Mouse (Mus musculus): ENCODE measurements around the gene Nkx2-9. TPM values are rescaled to one million over a fixed set of nuclear protein-coding genes. Genes with fewer than 3 reads are reported as not detected.

Gene Nkx2-9
- polyA plus RNA-seq (2015; fragmentation: Nextera tagmentation; extraction: Ambion mirVana) = 0.25 TPM in 1 of 2 replicates, not detected in the other

DNA sequence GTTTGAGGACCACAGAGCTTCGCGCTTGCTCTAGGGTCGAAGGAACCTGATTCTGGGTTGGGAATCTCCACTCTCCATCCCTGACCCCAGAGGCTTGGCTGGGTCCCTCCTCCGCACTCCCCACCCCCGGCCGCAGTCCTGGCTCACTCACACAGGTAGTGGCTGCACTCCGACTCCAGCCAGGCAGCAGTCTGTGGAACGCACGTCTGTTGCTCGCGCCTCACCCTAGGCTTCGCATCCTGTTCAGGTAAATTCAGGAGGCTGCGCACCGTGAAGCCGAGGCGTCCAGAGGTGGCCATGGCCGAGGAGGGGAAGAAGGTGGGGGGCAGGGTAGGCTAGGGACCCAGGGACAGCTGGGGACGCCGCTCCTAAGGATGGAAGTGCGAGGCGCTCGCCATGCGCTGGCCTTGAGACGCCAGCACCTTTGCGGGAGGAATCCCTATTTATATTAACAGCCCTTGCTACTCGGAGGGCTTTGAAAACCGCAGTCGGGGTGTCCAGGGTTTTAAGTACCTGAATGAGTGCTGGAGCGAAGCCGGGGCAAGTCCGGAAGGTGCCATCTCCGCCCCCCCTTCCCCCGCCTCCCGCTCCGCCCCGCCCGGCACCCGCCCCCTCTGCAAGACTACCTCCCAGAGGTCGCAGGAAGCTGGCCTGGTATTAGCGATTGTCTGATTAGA is at the start of gene Nkx2-9:
TSS of gene Nkx2-9 (minus strand) at position 524 of the 677 bp plus-strand sequence.
- Histone ChIP-seq H3K36me3 (no peaks in the 10 kb centered on the region), H3K4me1 (replicated peaks) (peaks cover 19% of the 10 kb centered on the region), H3K27ac (no peak within 1 kb of the TSS), H3K4me3 (peak within 1 kb of the TSS; percentile 43), H3K27me3 (peaks cover 90% of the 10 kb centered on the region), H3K9ac (no peak within 1 kb of the TSS), H3K9me3 (replicated peaks) (no peaks in the 10 kb centered on the region), H3K4me2 (peak within 1 kb of the TSS; percentile 64)
- ATAC-seq (replicated peaks; ENCODE audit: insufficient number of reproducible peaks, insufficient read depth, low FRiP score, low read depth) = no peak
- WGBS = under 1% methylated on average over 40 of the region's 40 CpGs

DNA sequence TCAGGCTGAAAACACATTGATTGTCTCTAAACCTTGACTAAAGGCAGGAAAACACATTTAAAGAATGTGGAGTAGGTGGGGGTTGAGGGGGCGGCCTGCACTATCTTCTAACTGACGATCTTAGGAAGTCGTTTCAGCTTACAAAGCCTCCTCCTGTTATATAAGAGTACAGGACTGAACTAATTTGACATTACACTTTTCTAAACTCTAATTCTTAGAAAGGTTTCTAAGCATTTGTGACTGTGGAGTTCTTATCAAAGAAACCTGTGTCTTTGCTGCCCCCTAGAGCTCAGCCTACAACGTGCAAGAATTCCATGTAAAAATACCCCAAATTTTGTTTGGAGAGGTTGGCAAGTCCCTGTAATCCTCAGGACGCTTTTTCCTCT is 24.1 kb upstream of the Nkx2-9 start:
- Histone ChIP-seq H3K4me2 (peak overlapping the region; percentile 60), H3K9me3 (replicated peaks) (no peaks in the 10 kb centered on the region), H3K4me1 (replicated peaks) (peaks cover 6% of the 10 kb centered on the region), H3K27ac (no peak overlapping the region), H3K36me3 (no peaks in the 10 kb centered on the region), H3K4me3 (peak overlapping the region; percentile 30), H3K27me3 (peaks cover 11% of the 10 kb centered on the region; the same call in 1 of the 2 replicates), H3K9ac (0 out of 2 replicates have a peak overlapping the region, but pooled peaks have one; percentile 10)
- ATAC-seq (replicated peaks; ENCODE audit: insufficient number of reproducible peaks, insufficient read depth, low FRiP score, low read depth) = no peak
- 4% methylated on average over 5 of the region's 5 CpGs for WGBS

DNA sequence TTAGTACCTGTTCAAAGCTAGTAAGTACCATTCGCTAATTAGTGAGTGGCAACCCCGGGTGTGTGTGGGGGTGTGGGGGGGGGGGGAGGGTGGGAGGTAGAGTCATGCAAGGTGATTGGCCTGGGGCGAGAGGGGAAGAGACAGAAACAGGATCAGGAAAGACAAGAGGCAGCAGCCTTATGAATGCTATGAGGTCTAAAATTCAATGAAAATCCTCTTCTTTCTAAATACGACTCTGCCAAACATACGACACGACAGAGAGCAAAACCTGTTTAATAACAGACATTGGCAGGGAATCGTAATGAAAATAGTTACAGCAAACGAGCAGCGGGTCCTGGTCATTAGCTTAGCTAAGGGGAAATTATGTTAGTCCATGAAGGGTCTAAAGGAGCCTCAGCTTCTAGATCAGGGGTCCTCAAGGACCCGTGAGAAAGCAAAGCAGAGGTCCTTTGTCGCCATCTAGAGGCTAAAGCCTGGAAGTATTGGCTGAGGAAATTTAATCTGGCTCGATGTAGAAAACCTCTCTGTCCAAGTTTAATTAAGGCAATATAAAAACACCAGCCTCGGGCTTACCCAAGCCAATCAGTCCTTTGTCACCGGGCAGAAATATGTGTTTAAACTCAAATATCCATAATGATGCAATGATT is 23.6 kb upstream of the Nkx2-9 start:
- 21% methylated on average over 14 of the region's 14 CpGs for WGBS
- Histone ChIP-seq H3K27ac (no peak overlapping the region), H3K4me2 (peak overlapping the region; percentile 60), H3K36me3 (no peaks in the 10 kb centered on the region), H3K4me3 (peak overlapping the region; percentile 30), H3K9me3 (replicated peaks) (no peaks in the 10 kb centered on the region), H3K4me1 (replicated peaks) (peaks cover 6% of the 10 kb centered on the region), H3K9ac (0 out of 2 replicates have a peak overlapping the region, but pooled peaks have one; percentile 10), H3K27me3 (peaks cover 11% of the 10 kb centered on the region; the same call in 1 of the 2 replicates)
- ATAC-seq (replicated peaks; ENCODE audit: insufficient number of reproducible peaks, insufficient read depth, low FRiP score, low read depth) = no peak

DNA sequence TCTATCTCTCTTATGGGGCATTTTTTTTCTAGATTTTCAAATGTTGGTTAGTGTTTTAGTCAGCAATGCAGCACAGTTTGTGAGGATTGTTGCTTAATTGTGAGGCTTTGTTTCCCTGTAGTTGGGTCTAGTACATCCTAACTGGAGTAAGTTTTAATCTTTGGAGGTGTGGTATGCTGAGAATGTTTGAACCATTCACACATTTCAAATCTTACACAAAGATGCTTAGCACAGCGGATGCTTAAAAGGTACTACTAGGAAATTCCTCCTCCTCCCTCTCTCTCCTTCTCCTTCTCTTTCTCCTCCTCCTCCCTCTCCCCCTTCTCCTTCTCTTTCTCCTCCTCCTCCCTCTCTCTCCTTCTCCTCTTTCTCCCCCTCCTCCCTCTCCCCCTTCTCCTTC is 3.0 kb upstream of the Nkx2-9 start:
- H3K27me3 ChIP-seq = peaks cover 77% of the 10 kb centered on the region
- ATAC-seq (replicated peaks; ENCODE audit: insufficient number of reproducible peaks, insufficient read depth, low FRiP score, low read depth) = no peak
- H3K4me3 ChIP-seq = no peak overlapping the region
- no peaks in the 10 kb centered on the region for H3K9me3 ChIP-seq (replicated peaks)
- H3K4me1 ChIP-seq (replicated peaks) = peaks cover 19% of the 10 kb centered on the region
- no peak overlapping the region for H3K27ac ChIP-seq
- no peak overlapping the region for H3K9ac ChIP-seq
- H3K36me3 ChIP-seq = no peaks in the 10 kb centered on the region
- H3K4me2 ChIP-seq = no peak overlapping the region
- WGBS = 24% methylated on average over 1 of the region's 1 CpGs

DNA sequence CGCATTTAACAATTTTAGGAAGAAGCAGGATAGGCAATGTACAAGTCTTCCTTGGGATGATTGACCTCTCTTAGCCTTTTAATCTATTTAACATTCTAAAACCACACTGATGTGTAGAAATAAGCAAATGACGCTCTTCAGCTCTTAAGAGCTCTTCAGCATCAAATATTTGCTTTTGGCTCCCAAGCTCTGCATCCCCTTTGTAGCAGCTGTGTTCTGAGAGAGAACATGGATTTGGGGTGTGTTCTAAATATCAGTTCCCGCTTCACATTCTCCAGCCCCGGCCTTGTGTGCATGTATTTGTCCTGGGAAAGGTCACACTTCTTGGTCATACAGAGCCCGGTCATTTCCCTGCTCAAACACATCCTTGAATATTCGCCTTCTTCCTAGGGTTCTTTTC is 2.3 kb upstream of the Nkx2-9 start:
- no peak overlapping the region for H3K4me3 ChIP-seq
- peaks cover 81% of the 10 kb centered on the region for H3K27me3 ChIP-seq
- H3K4me1 ChIP-seq (replicated peaks) = peaks cover 19% of the 10 kb centered on the region
- ATAC-seq (replicated peaks; ENCODE audit: insufficient number of reproducible peaks, insufficient read depth, low FRiP score, low read depth) = no peak
- no peak overlapping the region for H3K27ac ChIP-seq
- H3K9ac ChIP-seq = no peak overlapping the region
- no peaks in the 10 kb centered on the region for H3K36me3 ChIP-seq
- H3K9me3 ChIP-seq (replicated peaks) = no peaks in the 10 kb centered on the region
- WGBS = 21% methylated on average over 6 of the region's 6 CpGs
- H3K4me2 ChIP-seq = no peak overlapping the region

DNA sequence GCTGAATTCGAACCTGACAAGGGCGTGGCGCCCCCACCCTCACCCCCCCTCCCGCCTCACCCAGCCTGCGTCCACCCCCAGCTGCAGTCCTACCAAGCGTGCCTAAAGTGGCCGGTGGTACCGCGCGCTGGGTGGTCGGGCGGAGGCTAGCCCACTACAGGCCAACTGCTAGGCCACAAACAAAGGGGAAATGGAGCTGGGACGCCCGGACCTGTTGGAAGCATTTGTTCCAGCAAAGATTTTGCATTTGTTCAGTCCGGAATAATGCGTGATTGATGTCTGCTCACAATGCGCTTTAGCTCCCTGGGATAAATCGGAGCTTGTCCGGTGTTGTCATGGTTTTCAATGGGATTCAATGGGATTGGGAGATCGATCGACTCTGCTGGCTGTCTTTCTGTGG is 1.4 kb upstream of the Nkx2-9 start:
- 4% methylated on average over 21 of the region's 21 CpGs for WGBS
- H3K9ac ChIP-seq = no peak overlapping the region

DNA sequence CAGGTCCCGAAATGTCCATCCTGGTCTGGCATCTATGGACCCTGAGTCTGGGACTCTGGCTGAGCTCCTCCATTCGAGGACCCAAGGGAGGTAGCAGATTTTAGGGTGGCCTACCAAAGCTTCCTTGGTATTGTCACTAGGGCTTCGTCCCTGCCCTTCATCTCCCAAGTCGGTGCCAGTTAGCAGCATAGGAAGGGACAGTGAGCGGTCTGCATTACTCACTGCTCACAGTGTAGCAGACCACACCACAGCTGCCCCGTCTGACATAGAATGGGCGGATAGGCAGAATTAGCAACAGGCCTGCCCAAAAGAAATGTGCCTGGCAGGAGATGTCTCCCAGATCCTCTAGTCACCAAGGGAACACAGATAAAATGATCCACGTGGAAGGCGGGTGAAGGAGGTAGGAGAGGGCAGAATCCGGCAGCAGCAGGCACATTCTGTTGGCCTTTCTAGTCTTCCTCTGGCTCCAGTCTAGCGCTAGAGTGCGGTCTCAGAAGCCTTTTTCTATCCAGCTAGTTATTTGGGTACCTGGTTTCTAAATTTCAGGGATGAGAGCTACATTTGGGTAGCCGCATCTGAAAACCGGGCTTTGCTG is 929 bp upstream of the Nkx2-9 start:
- Histone ChIP-seq H3K4me3 (no peak overlapping the region), H3K4me2 (no peak overlapping the region), H3K27me3 (peaks cover 88% of the 10 kb centered on the region), H3K36me3 (no peaks in the 10 kb centered on the region), H3K9ac (no peak overlapping the region), H3K4me1 (replicated peaks) (peaks cover 19% of the 10 kb centered on the region), H3K9me3 (replicated peaks) (no peaks in the 10 kb centered on the region), H3K27ac (no peak overlapping the region)
- no peak for ATAC-seq (replicated peaks; ENCODE audit: insufficient number of reproducible peaks, insufficient read depth, low FRiP score, low read depth)
- 7% methylated on average over 14 of the region's 14 CpGs for whole genome bisulfite sequencing

More for the DNA sequence above, 1.4 kb upstream of the Nkx2-9 start:
- no peak overlapping the region for H3K4me3 ChIP-seq
- H3K9me3 ChIP-seq (replicated peaks) = no peaks in the 10 kb centered on the region
- no peak overlapping the region for H3K4me2 ChIP-seq
- H3K36me3 ChIP-seq = no peaks in the 10 kb centered on the region
- H3K4me1 ChIP-seq (replicated peaks) = peaks cover 19% of the 10 kb centered on the region
- ATAC-seq (replicated peaks; ENCODE audit: insufficient number of reproducible peaks, insufficient read depth, low FRiP score, low read depth) = no peak
- peaks cover 87% of the 10 kb centered on the region for H3K27me3 ChIP-seq
- H3K27ac ChIP-seq = no peak overlapping the region

DNA sequence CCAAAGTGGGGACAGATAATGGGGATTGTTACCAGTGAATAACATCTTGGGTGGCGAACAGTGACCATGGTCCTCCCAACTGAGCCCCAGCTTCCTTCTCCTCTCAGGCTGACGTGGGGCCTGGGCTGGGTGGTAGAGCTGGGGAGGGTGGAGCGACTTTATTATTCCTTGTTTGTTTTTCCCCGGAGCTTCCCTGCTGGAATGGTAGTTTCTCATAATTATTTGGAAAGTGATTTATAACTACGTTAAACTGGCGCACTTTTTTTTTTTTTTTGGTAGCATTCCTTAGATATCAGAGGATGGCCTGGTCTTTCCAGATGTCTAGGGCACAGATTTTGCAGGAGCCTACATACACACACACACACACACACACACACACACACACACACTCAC is 350 bp upstream of the Nkx2-9 start:
- Histone ChIP-seq H3K9me3 (replicated peaks) (no peaks in the 10 kb centered on the region), H3K4me3 (peak overlapping the region; percentile 43), H3K4me2 (peak overlapping the region; percentile 64), H3K4me1 (replicated peaks) (peaks cover 19% of the 10 kb centered on the region), H3K27me3 (peaks cover 91% of the 10 kb centered on the region), H3K9ac (no peak overlapping the region), H3K36me3 (no peaks in the 10 kb centered on the region), H3K27ac (no peak overlapping the region)
- ATAC-seq (replicated peaks; ENCODE audit: insufficient number of reproducible peaks, insufficient read depth, low FRiP score, low read depth) = no peak
- WGBS = 4% methylated on average over 6 of the region's 6 CpGs

DNA sequence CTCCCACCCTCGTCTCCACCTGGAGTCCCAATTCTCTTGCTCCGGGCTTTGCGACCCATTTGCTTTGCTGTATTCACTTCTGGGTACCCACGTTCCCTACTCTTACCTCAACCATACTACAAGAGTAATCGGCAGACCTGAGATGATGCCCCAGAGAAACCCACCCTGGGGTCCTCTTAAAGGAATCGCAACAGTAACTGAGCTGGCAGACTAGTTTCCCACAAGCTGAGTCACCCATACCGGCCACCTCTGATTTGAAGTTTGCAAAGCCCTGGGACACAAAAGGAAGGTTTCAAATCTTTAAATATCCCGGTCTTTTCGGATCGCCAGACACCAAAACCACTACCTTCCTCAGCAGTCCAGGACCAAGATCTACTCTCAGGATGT is 742 bp downstream of the Nkx2-9 start:
- H3K9ac ChIP-seq = no peak overlapping the region
- H3K4me3 ChIP-seq = peak overlapping the region; percentile 43
- peaks cover 89% of the 10 kb centered on the region for H3K27me3 ChIP-seq
- peaks cover 19% of the 10 kb centered on the region for H3K4me1 ChIP-seq (replicated peaks)
- WGBS = under 1% methylated on average over 10 of the region's 10 CpGs
- H3K4me2 ChIP-seq = peak overlapping the region; percentile 64
- no peak for ATAC-seq (replicated peaks; ENCODE audit: insufficient number of reproducible peaks, insufficient read depth, low FRiP score, low read depth)
- H3K36me3 ChIP-seq = no peaks in the 10 kb centered on the region
- H3K27ac ChIP-seq = no peak overlapping the region
- no peaks in the 10 kb centered on the region for H3K9me3 ChIP-seq (replicated peaks)

DNA sequence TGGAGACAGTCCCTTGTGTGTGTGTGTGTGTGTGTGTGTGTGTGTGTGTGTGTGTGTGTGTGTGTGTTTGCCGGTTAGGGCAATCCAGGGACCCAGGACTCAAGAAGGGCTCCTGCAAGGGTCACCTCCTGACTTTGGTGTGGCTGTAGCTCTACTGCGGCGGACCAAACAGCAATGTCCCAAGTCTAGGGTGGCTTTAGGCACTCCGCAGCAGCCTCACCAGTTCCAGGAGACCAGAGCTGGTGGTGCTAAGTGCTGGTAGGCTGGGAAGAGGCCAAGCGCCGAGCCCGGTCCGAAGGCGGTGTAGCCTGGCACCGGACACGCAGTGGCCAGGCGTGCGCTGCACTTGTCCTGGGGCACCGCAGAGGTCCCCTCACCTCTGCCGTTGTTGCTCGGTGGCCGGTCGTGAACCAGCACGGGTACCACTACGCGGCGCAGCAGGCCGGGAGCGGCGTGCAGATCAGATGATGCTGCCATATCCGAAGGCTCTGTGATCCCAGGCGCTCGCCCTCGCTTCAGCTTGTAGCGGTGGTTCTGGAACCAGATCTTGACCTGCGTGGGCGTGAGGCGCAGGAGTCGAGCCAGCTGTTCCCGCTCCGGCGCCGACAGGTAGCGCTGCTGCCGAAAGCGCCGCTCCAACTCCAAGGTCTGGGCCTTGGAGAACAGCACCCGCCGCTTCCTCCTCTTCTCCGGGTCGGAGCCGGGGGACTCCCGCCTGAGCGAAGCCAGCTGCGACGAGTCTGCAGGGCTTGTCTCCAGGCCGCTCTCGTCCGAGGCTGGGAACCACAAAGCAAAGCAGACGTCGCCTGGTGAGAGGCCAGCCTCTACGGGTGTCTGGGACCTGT is 1.4 kb downstream of the Nkx2-9 start:
- H3K27ac ChIP-seq = no peak overlapping the region
- peak overlapping the region; percentile 43 for H3K4me3 ChIP-seq
- H3K36me3 ChIP-seq = no peaks in the 10 kb centered on the region
- ATAC-seq (replicated peaks; ENCODE audit: insufficient number of reproducible peaks, insufficient read depth, low FRiP score, low read depth) = no peak
- H3K27me3 ChIP-seq = peaks cover 94% of the 10 kb centered on the region
- H3K4me1 ChIP-seq (replicated peaks) = peaks cover 19% of the 10 kb centered on the region
- WGBS = under 1% methylated on average over 57 of the region's 57 CpGs
- H3K9ac ChIP-seq = no peak overlapping the region
- H3K4me2 ChIP-seq = peak overlapping the region; percentile 64
- H3K9me3 ChIP-seq (replicated peaks) = no peaks in the 10 kb centered on the region

DNA sequence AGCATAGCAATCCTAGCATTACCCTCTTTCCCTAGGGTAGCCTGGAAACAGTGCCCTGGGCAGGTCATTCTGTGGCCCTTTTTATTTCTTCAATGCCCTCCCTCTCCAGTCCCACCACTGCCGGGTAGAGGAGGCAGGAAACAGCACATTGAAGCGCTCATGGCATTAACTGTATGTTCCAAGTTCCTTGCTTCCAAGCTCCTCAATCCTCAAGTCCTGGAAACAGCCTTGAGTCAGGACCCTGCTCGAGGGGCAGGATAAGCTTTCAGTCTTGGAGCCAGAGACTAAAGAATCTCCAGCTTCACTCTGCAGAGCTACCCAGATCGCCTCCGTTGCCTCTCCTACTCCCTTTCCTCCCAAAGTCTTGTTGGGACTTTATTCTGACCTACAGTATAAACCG is 2.2 kb downstream of the Nkx2-9 start:
- Histone ChIP-seq H3K4me1 (replicated peaks) (peaks cover 19% of the 10 kb centered on the region), H3K36me3 (no peaks in the 10 kb centered on the region), H3K4me2 (no peak overlapping the region), H3K9me3 (replicated peaks) (no peaks in the 10 kb centered on the region), H3K9ac (no peak overlapping the region), H3K4me3 (no peak overlapping the region), H3K27me3 (peaks cover 93% of the 10 kb centered on the region), H3K27ac (no peak overlapping the region)
- no peak for ATAC-seq (replicated peaks; ENCODE audit: insufficient number of reproducible peaks, insufficient read depth, low FRiP score, low read depth)
- 14% methylated on average over 6 of the region's 6 CpGs for WGBS

Data from heart, embryonic 15.5 days (tissue).